Mouse (Mus musculus) forebrain, embryonic 14.5 days (tissue): ENCODE results near the gene Riok1. TPM values are rescaled to one million over a fixed set of nuclear protein-coding genes. Genes with fewer than 3 reads are reported as not detected.

ENCODE experiments used
- ATAC-seq: fragments of 200-750 bp; cut with Nextera tagmentation; 2 replicates; pipeline ENCODE4 v1.8.0; 2017; ENCODE audit warnings: mild to moderate bottlenecking, moderate library complexity
- DNase-seq: peaks from one replicate; pipeline ENCODE4 v3.0.0-alpha.2; 2015; ENCODE audit warnings: low spot score
- H3K27ac ChIP-seq: fragments of 300-500 bp; sonication (generic); 2 replicates; pipeline ENCODE4 v1.5.1; 2014; ENCODE audit warnings: low read depth, mild to moderate bottlenecking, control low read depth, low read length, moderate library complexity
- H3K27me3 ChIP-seq: fragments of 300-500 bp; sonication (generic); replicated peaks from 2 replicates; pipeline ENCODE4 v1.6.1; 2014; ENCODE audit warnings: low read length, control low read depth, mixed read lengths; ENCODE audit not compliant: control insufficient read depth, insufficient read depth
- H3K36me3 ChIP-seq: fragments of 300-500 bp; sonication (generic); 2 replicates; pipeline ENCODE4 v1.6.1; 2014; ENCODE audit warnings: low read length, control low read depth; ENCODE audit not compliant: control insufficient read depth, insufficient read depth
- H3K4me1 ChIP-seq: fragments of 300-500 bp; sonication (generic); 2 replicates; pipeline ENCODE4 v1.6.1; 2014; ENCODE audit warnings: antibody characterized with exemption, low read length, control low read depth; ENCODE audit not compliant: control insufficient read depth, insufficient read depth
- H3K4me2 ChIP-seq: fragments of 300-500 bp; sonication (generic); 2 replicates; pipeline ENCODE4 v1.6.1; 2014; ENCODE audit warnings: mild to moderate bottlenecking, control low read depth, low read length
- H3K4me3 ChIP-seq: fragments of 300-500 bp; sonication (generic); 2 replicates; pipeline ENCODE4 v1.5.1; 2014; ENCODE audit warnings: low read depth, low read length, control low read depth
- H3K9ac ChIP-seq: fragments of 300-500 bp; sonication (generic); 2 replicates; pipeline ENCODE4 v1.6.1; 2014; ENCODE audit warnings: mild to moderate bottlenecking, low read length, control low read depth, moderate library complexity
- H3K9me3 ChIP-seq: fragments of 300-500 bp; sonication (generic); replicated peaks from 2 replicates; pipeline ENCODE4 v1.6.1; 2016; ENCODE audit warnings: low read length, control low read depth, mixed read lengths; ENCODE audit not compliant: control insufficient read depth
- WGBS: fragments of 180-500 bp; shearing (Covaris S2); extraction: QIAGEN DNeasy Blood & Tissue Kit; methylation state at CpG from one replicate; pipeline ENCODE4 v1.1.7; 2014; 5-methylcytosine and 5-hydroxymethylcytosine counted together
- polyA plus RNA-seq: library from polyadenylated mRNA; unstranded; fragments of >200 nt; fragmentation: Nextera tagmentation; extraction: Ambion mirVana; gene quantifications from 2 replicates; pipeline ENCODE4 v1.2.1, GENCODE M21; 2014

Gene Riok1
- polyA plus RNA-seq, 1 experiment from 2014 or later = 40.4 TPM

GRCm38 (mm10) chr13:38007972-38008371, 28.8 kb upstream of the Riok1 start:
- H3K27ac ChIP-seq = no peak overlapping the region
- DNase-seq (no peak), ATAC-seq (no peak)
- no peaks in the 10 kb centered on the region for H3K36me3 ChIP-seq
- no peak overlapping the region for H3K4me3 ChIP-seq
- no peak overlapping the region for H3K4me2 ChIP-seq
- H3K27me3 ChIP-seq = no peaks in the 10 kb centered on the region
- no peaks in the 10 kb centered on the region for H3K9me3 ChIP-seq
- 87% methylated on average over 2 of the region's 2 CpGs for WGBS
- H3K9ac ChIP-seq = no peak overlapping the region
- H3K4me1 ChIP-seq = no peaks in the 10 kb centered on the region

GRCm38 (mm10) chr13:38009721-38010408, 26.9 kb upstream of the Riok1 start:
- H3K4me1 ChIP-seq = no peaks in the 10 kb centered on the region
- no peak overlapping the region for H3K4me2 ChIP-seq
- 86% methylated on average over 5 of the region's 5 CpGs for WGBS
- no peak overlapping the region for H3K9ac ChIP-seq
- H3K27ac ChIP-seq = no peak overlapping the region
- DNase-seq (no peak), ATAC-seq (no peak)
- H3K27me3 ChIP-seq = no peaks in the 10 kb centered on the region
- no peak overlapping the region for H3K4me3 ChIP-seq
- no peaks in the 10 kb centered on the region for H3K36me3 ChIP-seq
- no peaks in the 10 kb centered on the region for H3K9me3 ChIP-seq

- DNase-seq (no peak), ATAC-seq (no peak)
- Histone ChIP-seq H3K27ac (no peak overlapping the region), H3K36me3 (no peaks in the 10 kb centered on the region), H3K4me3 (no peak overlapping the region), H3K4me2 (no peak overlapping the region), H3K9ac (no peak overlapping the region), H3K27me3 (no peaks in the 10 kb centered on the region), H3K9me3 (no peaks in the 10 kb centered on the region), H3K4me1 (no peaks in the 10 kb centered on the region)
- 83% methylated on average over 5 of the region's 5 CpGs for WGBS
Observed at GRCm38 (mm10) chr13:38010444-38010910, 26.3 kb upstream of the Riok1 start.

- Histone ChIP-seq H3K27me3 (no peaks in the 10 kb centered on the region), H3K4me2 (no peak overlapping the region), H3K4me1 (no peaks in the 10 kb centered on the region), H3K36me3 (no peaks in the 10 kb centered on the region), H3K9ac (no peak overlapping the region), H3K4me3 (no peak overlapping the region), H3K27ac (no peak overlapping the region), H3K9me3 (no peaks in the 10 kb centered on the region)
- no peak for ATAC-seq
- no peak for DNase-seq
- WGBS = 87% methylated on average over 5 of the region's 5 CpGs
Observed at GRCm38 (mm10) chr13:38012436-38012835, 24.4 kb upstream of the Riok1 start.

GRCm38 (mm10) chr13:38015591-38015990, 21.2 kb upstream of the Riok1 start:
- no peak for ATAC-seq

GRCm38 (mm10) chr13:38018791-38019190, 18.0 kb upstream of the Riok1 start:
- ATAC-seq (no peak), DNase-seq (no peak)
- Histone ChIP-seq H3K36me3 (no peaks in the 10 kb centered on the region), H3K27ac (no peak overlapping the region), H3K4me3 (no peak overlapping the region), H3K27me3 (no peaks in the 10 kb centered on the region), H3K4me2 (no peak overlapping the region), H3K9ac (no peak overlapping the region), H3K4me1 (no peaks in the 10 kb centered on the region), H3K9me3 (no peaks in the 10 kb centered on the region)
- 69% methylated on average over 3 of the region's 3 CpGs for WGBS

More at GRCm38 (mm10) chr13:38015591-38015990, 21.2 kb upstream of the Riok1 start:
- no peak overlapping the region for H3K27ac ChIP-seq
- H3K36me3 ChIP-seq = no peaks in the 10 kb centered on the region
- 88% methylated on average over 4 of the region's 4 CpGs for WGBS
- no peaks in the 10 kb centered on the region for H3K27me3 ChIP-seq
- H3K9ac ChIP-seq = no peak overlapping the region
- H3K9me3 ChIP-seq = no peaks in the 10 kb centered on the region
- H3K4me3 ChIP-seq = no peak overlapping the region
- H3K4me1 ChIP-seq = no peaks in the 10 kb centered on the region
- no peak for DNase-seq
- H3K4me2 ChIP-seq = no peak overlapping the region

- no peaks in the 10 kb centered on the region for H3K9me3 ChIP-seq
- ATAC-seq = no peak
- H3K4me1 ChIP-seq = no peaks in the 10 kb centered on the region
- no peak overlapping the region for H3K27ac ChIP-seq
- H3K9ac ChIP-seq = no peak overlapping the region
- no peaks in the 10 kb centered on the region for H3K27me3 ChIP-seq
- H3K36me3 ChIP-seq = no peaks in the 10 kb centered on the region
- H3K4me2 ChIP-seq = no peak overlapping the region
- WGBS = 37% methylated on average over 4 of the region's 4 CpGs
- no peak overlapping the region for H3K4me3 ChIP-seq
- no peak for DNase-seq
Observed at GRCm38 (mm10) chr13:38025874-38026273, 10.9 kb upstream of the Riok1 start.

- ATAC-seq (no peak), DNase-seq (no peak)
- Histone ChIP-seq H3K9ac (no peak overlapping the region), H3K4me2 (no peak overlapping the region), H3K4me3 (no peak overlapping the region), H3K27ac (no peak overlapping the region), H3K4me1 (no peaks in the 10 kb centered on the region), H3K9me3 (no peaks in the 10 kb centered on the region), H3K27me3 (no peaks in the 10 kb centered on the region), H3K36me3 (no peaks in the 10 kb centered on the region)
- 59% methylated on average over 6 of the region's 6 CpGs for WGBS
Observed at GRCm38 (mm10) chr13:38027618-38028248, 9.1 kb upstream of the Riok1 start.

- 82% methylated on average over 4 of the region's 4 CpGs for WGBS
- Histone ChIP-seq H3K27ac (no peak overlapping the region), H3K9ac (no peak overlapping the region), H3K4me1 (no peaks in the 10 kb centered on the region), H3K4me3 (no peak overlapping the region), H3K9me3 (no peaks in the 10 kb centered on the region), H3K27me3 (no peaks in the 10 kb centered on the region), H3K36me3 (no peaks in the 10 kb centered on the region), H3K4me2 (no peak overlapping the region)
- DNase-seq (no peak), ATAC-seq (no peak)
Observed at GRCm38 (mm10) chr13:38028407-38028806, 8.4 kb upstream of the Riok1 start.
